Mouse (Mus musculus) myocyte (in vitro differentiated cells): ENCODE measurements around the gene Hist2h3b.

Source experiments
- CEBPB ChIP-seq: IDR thresholded peaks from 2 replicates; pipeline ENCODE4 v1.6.1; 2011; ENCODE audit warnings: mild to moderate bottlenecking, moderate library complexity; ENCODE audit not compliant: poor library complexity, insufficient read depth, severe bottlenecking
- MAX ChIP-seq: IDR thresholded peaks from one replicate; pipeline ENCODE4 v1.6.1; 2011; ENCODE audit warnings: low read depth, mild to moderate bottlenecking, control low read depth
- POLR2A ChIP-seq: IDR thresholded peaks from one replicate; pipeline ENCODE4 v1.6.1; 2011; ENCODE audit warnings: low read depth, mild to moderate bottlenecking, control low read depth, moderate library complexity; ENCODE audit not compliant: insufficient read length
- POLR2AphosphoS2 ChIP-seq: IDR thresholded peaks from one replicate; pipeline ENCODE4 v1.6.1; 2011; ENCODE audit warnings: low read depth, control low read depth; ENCODE audit not compliant: insufficient read length
- SRF ChIP-seq: IDR thresholded peaks from one replicate; pipeline ENCODE4 v1.6.1; 2011; ENCODE audit warnings: low read depth; ENCODE audit not compliant: control insufficient read depth, insufficient read length
- TCF12 ChIP-seq: IDR thresholded peaks from one replicate; pipeline ENCODE4 v1.6.1; 2011; ENCODE audit warnings: mild to moderate bottlenecking, control low read depth; ENCODE audit not compliant: poor library complexity, insufficient read depth, severe bottlenecking
- TCF3 ChIP-seq: IDR thresholded peaks from one replicate; pipeline ENCODE4 v1.6.1; 2011; ENCODE audit warnings: low read depth, control low read depth; ENCODE audit not compliant: insufficient read length
- USF1 ChIP-seq: IDR thresholded peaks from one replicate; pipeline ENCODE4 v1.6.1; 2011; ENCODE audit warnings: low read depth, mild to moderate bottlenecking, control low read depth, moderate library complexity

GRCm38 (mm10) chr3:96248141-96249033, 20.1 kb upstream of the Hist2h3b start:
- no peak for TF ChIP-seq SRF
- no peak for TF ChIP-seq TCF12
- no peak for TF ChIP-seq POLR2A
- no peak for TF ChIP-seq MAX
- TF ChIP-seq USF1 = no peak
- TF ChIP-seq TCF3 = no peak
- no peak for TF ChIP-seq CEBPB
- peak; percentile 28 for TF ChIP-seq POLR2AphosphoS2
